Mouse (Mus musculus): ENCODE data around the gene Ksr1. TPM values are rescaled to one million over a fixed set of nuclear protein-coding genes. Genes with fewer than 3 reads are reported as not detected.

The Ksr1 gene
- polyA plus RNA-seq, 1 experiment from 2014 or later = 8.6 TPM

- H3K9ac ChIP-seq (replicated peaks; ENCODE audit: low read depth, low read length) = no peak overlapping the region
- H3K4me1 ChIP-seq (ENCODE audit: control insufficient read depth, insufficient read depth, low read length) = peaks cover 4% of the 10 kb centered on the region; the same call in 1 of the 2 replicates
- no peak overlapping the region for H3K4me3 ChIP-seq (ENCODE audit: low read depth, low read length)
- no peaks in the 10 kb centered on the region for H3K27me3 ChIP-seq (ENCODE audit: control insufficient read depth, insufficient read depth, low read length)
- no peak overlapping the region for H3K4me2 ChIP-seq (ENCODE audit: low read depth, low read length)
- 95% methylated on average over 3 of the region's 3 CpGs for WGBS
- H3K36me3 ChIP-seq (ENCODE audit: control insufficient read depth, insufficient read depth, low read length) = no peaks in the 10 kb centered on the region
- H3K27ac ChIP-seq (ENCODE audit: low read depth, low read length) = no peak overlapping the region
- no peak for ATAC-seq (ENCODE audit: low read depth)
- H3K9me3 ChIP-seq (ENCODE audit: control insufficient read depth, low read length) = no peaks in the 10 kb centered on the region
Observed at GRCm38 (mm10) chr11:78971746-78972145, 174.5 kb downstream of the Ksr1 start.

- no peaks in the 10 kb centered on the region for H3K36me3 ChIP-seq (ENCODE audit: control insufficient read depth, insufficient read depth, low read length)
- no peak for ATAC-seq (ENCODE audit: low read depth)
- H3K27me3 ChIP-seq (ENCODE audit: control insufficient read depth, insufficient read depth, low read length) = no peaks in the 10 kb centered on the region
- no peak overlapping the region for H3K4me2 ChIP-seq (ENCODE audit: low read depth, low read length)
- H3K4me3 ChIP-seq (ENCODE audit: low read depth, low read length) = no peak overlapping the region
- no peaks in the 10 kb centered on the region for H3K9me3 ChIP-seq (ENCODE audit: control insufficient read depth, low read length)
- H3K4me1 ChIP-seq (ENCODE audit: control insufficient read depth, insufficient read depth, low read length) = peaks cover 4% of the 10 kb centered on the region; the same call in 1 of the 2 replicates
- WGBS = 88% methylated on average over 8 of the region's 8 CpGs
- H3K9ac ChIP-seq (replicated peaks; ENCODE audit: low read depth, low read length) = no peak overlapping the region
- no peak overlapping the region for H3K27ac ChIP-seq (ENCODE audit: low read depth, low read length)
Observed at GRCm38 (mm10) chr11:78971096-78971495, 175.1 kb downstream of the Ksr1 start.

DNA sequence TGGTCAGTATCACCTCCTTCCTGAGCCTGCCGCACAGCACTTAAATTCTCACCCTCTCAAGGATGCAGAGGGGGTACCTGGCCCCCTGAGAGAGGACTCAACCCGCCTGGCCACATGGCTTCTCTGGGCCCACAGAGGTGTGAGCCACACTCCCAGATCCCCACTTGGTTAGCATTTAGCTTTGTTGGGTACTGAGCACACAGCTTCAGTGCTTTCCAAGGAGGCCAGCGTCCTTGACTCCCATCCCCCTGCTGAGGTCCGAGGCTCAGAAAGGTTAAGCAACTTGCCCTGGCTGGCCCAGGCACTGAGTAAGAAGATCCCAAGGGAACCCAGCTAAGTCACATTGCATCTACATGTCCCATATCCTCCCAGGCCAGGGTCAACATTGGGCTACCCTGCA is 178.1 kb downstream of the Ksr1 start:
- H3K27ac ChIP-seq (ENCODE audit: low read depth, low read length) = no peak overlapping the region
- peaks cover 4% of the 10 kb centered on the region; the same call in 1 of the 2 replicates for H3K4me1 ChIP-seq (ENCODE audit: control insufficient read depth, insufficient read depth, low read length)
- H3K9me3 ChIP-seq (ENCODE audit: control insufficient read depth, low read length) = no peaks in the 10 kb centered on the region
- no peak overlapping the region for H3K4me3 ChIP-seq (ENCODE audit: low read depth, low read length)
- H3K4me2 ChIP-seq (ENCODE audit: low read depth, low read length) = no peak overlapping the region
- WGBS = 86% methylated on average over 4 of the region's 4 CpGs
- no peaks in the 10 kb centered on the region for H3K36me3 ChIP-seq (ENCODE audit: control insufficient read depth, insufficient read depth, low read length)
- no peaks in the 10 kb centered on the region for H3K27me3 ChIP-seq (ENCODE audit: control insufficient read depth, insufficient read depth, low read length)
- H3K9ac ChIP-seq (replicated peaks; ENCODE audit: low read depth, low read length) = no peak overlapping the region
- ATAC-seq (ENCODE audit: low read depth) = no peak

DNA sequence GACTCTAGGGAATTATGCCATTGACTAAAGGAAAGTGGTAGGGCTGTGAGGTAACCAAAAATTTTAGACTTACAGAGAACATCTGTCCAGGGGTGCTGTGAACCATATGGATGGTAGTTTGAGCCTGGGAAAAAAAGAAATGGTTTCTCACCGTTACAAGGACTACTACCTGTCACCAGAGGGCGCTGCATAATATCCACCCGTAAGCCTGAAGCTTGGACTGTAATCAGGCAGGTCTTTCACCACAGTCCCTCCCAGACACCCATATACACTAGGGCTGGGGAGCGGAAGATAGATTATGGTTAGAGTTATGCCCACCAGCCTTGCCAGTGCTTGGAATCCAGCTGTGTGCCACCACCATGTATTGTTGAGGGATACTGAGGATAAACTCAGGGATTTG is 178.8 kb downstream of the Ksr1 start:
- Histone ChIP-seq H3K4me3 (ENCODE audit: low read depth, low read length) (no peak overlapping the region), H3K4me2 (ENCODE audit: low read depth, low read length) (no peak overlapping the region), H3K27ac (ENCODE audit: low read depth, low read length) (no peak overlapping the region), H3K9me3 (ENCODE audit: control insufficient read depth, low read length) (no peaks in the 10 kb centered on the region), H3K27me3 (ENCODE audit: control insufficient read depth, insufficient read depth, low read length) (no peaks in the 10 kb centered on the region), H3K4me1 (ENCODE audit: control insufficient read depth, insufficient read depth, low read length) (no peaks in the 10 kb centered on the region), H3K9ac (replicated peaks; ENCODE audit: low read depth, low read length) (no peak overlapping the region), H3K36me3 (ENCODE audit: control insufficient read depth, insufficient read depth, low read length) (no peaks in the 10 kb centered on the region)
- WGBS = 25% methylated on average over 4 of the region's 4 CpGs
- no peak for ATAC-seq (ENCODE audit: low read depth)

Other genes starting within 250 kb of the Ksr1 start
- 0.35 and 1.1 TPM in 2 replicates for gene Nos2, start 225.6 kb downstream of the Ksr1 start, polyA plus RNA-seq (2014; fragmentation: Nextera tagmentation; extraction: Ambion mirVana)
- 8.8 and 12.9 TPM in 2 replicates for gene Lgals9, start 161.5 kb downstream of the Ksr1 start, polyA plus RNA-seq (2014; fragmentation: Nextera tagmentation; extraction: Ambion mirVana)
- 684 and 720 TPM in 2 replicates for gene Wsb1, start 108.3 kb upstream of the Ksr1 start, polyA plus RNA-seq (2014; fragmentation: Nextera tagmentation; extraction: Ambion mirVana)
- 0.29 TPM in 1 of 2 replicates, not detected in the other for gene Gm9964, start 150.5 kb upstream of the Ksr1 start, polyA plus RNA-seq (2014; fragmentation: Nextera tagmentation; extraction: Ambion mirVana)
- 12.9 and 19.6 TPM in 2 replicates for gene Nf1, start 193.3 kb upstream of the Ksr1 start, polyA plus RNA-seq (2014; fragmentation: Nextera tagmentation; extraction: Ambion mirVana)

Data from neural tube, embryonic 14.5 days (tissue).